Mouse (Mus musculus): ENCODE results near the gene Atp6v1e2.
A peak's percentile ranks its signal among the peaks of the same experiment; 100 is the strongest.

The Atp6v1e2 gene

DNA sequence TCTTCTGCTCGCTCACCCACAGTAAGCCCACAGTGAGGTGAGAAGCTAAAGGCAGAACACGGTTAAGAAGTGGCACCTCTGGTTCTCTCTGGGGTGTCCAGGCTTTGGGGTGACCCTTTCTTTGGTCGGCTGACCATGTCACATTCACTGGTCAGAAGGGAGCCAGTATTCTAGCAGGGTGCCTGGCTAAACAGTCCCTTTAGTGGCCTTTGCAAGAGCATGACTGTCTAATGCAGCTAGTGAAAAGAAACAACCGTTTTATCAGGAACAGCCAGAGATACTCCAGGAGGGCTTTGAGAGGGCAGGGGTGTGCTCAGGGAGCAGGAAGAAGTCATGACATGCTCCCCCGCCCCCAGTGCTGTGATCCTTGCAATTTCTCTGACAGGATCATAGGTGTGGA lies 36.4 kb downstream of the Atp6v1e2 start:
- DNase-seq = no peak

DNA sequence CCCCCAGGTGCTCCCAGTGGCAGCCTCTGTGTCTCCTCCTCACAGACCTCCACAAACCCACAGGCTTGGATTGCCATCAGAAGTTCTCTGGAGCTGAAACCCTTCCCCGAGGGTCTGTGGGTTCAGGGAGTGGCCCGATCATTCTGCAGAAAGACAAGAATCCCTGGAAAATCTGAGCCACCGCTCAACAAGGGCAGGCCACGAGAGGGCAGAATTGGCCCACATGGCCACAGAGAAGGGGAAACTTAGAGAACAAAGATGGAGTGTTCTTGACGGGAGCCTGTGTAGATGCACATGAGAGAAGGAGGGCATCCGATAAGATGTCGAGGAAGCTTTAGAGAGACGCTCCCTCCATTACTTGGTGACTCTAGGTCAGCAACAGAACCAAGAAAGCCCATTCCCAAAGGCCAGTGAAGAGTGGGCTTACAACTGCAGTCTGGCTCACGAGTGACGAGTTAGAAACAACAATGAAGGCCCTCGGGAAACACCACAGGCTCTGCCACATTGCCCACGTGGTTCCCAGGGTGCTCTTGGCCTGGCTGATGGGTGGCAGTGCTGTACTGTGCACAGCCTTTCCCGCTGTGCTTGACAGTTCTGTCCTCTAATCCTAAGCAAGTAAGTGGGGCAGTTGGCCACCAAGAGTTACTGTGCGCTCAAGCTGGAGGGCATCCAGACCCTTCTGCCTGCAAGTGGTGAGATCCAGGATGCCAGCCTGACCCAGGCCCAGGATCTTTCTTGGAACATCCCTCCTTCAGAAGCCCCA lies 37.8 kb downstream of the Atp6v1e2 start:
- peak; percentile 28 for DNase-seq

DNA sequence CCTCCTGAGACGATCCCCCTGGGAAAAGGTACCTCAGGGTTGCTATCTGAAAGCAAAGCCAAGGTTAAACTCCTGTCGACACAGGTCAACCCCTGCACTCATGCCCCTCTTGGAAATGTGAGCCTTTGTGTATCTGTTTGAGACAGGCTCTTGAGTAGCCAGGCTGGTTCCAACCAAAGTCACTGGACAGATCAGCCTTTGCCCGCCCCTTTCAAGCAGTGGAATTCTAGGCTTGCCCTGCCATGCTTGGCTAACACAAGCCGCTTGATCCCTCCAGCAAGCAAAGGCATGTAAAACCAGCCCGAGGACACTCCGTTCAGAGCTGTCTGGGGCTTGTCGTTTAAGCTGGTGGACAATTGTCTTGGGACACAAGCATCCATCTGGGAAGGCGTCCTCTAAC lies 39.4 kb downstream of the Atp6v1e2 start:
- DNase-seq = no peak

DNA sequence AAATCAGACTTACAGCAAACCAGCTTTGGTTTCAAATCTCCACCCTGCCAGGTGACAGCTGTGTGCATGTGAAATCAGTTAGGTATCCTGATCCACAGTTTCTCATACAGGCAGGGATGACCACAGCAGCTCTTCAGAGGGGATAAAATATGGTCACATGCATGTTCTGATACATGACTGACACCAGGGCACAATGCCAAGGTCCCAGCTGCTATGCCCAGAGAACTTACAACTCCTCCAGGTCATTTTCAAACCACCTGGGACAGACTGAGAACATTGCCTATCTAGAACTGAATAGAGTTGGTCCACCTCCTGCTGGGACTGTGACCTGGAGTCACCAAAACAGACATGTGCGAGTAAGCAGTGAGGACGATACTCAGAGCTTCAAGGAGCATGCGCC lies 40.6 kb downstream of the Atp6v1e2 start:
- no peak for DNase-seq

DNA sequence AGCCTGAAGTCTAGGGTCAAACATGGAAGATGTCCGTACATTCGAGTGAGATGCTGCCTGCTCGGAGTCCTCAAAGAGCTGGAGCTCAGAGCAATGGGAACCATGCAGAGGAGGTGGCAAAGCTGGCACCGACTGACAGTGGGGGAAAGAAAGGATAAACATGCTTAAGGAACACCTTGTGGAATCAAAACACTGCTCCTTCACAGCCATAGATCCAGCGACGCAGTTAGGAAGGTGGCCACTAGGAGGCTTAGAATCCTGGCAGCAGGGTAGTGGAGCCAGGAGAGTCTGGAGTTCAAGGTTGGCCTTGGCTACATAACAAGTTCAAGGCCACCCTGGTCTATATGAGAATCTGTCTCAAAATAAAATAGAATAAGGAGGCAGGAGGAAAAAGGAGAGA lies 41.1 kb downstream of the Atp6v1e2 start:
- no peak for DNase-seq

DNA sequence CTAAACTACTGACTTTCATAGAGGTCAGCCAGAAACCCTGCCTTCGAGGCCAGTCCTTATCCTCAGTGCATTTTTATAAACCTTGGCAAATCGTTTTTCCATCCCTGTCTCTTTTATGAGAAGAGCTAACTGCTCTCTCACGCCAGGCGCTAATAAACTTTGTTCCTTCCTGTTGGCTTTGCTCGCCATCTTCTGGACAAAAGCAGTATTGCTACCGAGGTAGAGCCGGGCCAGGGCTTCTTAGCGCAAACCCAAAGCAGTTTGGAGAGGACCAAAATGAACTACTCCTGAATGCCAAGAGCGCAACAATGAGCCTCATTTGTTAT lies 41.6 kb downstream of the Atp6v1e2 start:
- peak; percentile 77 for DNase-seq

DNA sequence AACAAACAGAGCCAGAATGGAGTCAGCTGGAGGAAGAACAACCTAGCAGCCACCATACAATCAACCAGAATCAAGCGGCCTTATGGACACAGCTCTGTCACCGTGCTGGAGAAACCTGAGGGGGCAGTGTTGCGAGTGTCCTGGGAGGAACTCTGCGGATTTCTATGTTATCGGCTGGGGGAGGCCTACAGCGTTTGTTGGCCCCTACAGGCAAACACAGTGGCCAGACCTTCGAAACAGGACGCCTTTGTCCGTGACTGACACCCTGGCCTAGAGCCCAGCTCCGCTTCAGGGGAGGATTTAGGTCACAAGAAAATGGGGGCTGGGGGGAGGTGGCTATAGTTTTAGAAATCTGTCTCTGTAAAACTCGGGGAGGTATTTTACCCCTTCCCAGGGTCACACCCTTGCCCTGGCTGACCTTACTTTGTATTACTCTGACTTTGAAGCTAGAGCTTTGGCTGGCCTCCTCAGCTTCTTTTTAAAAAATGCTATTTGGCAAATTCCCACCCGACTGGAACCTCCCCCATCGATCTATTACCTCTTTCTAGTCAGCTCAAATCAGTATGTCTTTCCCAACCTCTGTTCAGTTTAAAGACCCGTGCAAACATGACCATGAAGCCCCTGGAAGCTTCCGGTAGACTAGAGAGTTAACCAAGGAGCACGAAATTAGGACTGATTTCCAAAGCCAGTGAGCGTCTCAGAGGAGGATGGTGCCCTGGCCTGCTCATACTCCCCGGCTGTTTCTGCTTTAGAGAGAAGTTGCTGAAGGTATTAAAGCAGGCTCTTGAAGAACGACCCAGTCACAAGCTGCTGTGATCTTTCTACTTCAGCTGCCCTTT lies 42.2 kb downstream of the Atp6v1e2 start:
- DNase-seq = peak; percentile 25

DNA sequence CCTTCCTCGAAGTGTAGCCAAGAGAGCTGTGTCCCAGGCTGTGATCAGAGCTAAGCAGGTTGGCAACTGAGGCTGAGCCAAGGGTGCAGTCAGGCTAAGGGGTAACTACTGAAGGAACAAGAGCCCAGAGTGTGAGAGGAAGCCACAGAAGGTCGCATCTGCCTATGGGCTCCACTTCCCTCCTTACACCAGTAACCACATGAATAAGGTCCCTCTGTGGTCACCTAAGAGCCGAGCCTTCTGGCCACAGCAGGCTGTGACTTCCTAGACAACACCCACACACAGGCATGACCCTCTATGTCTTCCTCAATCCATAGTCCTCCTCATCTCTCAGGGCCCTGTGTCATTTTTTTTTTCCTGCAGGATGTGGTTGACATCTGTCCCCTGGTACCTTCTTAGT lies 43.5 kb downstream of the Atp6v1e2 start:
- no peak for DNase-seq

DNA sequence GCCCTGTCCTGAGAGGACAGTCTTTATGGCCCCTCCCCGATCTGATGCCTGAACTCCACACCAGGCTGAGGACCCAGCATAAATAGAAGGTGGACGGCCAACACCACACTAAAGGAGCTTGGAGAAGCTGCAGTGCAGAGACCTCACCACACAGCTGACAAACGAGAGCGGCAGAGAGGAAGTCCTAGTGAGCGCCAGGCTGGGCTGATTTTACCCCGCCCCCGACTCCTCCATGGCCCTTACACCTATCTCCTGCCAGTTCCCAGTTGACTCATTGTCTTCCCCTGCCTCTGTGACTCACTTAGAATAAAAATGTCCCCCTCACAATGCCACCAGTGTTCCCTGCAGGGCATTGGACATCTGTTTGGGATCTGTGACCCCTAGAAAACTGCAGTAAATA lies 44.1 kb downstream of the Atp6v1e2 start:
- no peak for DNase-seq

DNA sequence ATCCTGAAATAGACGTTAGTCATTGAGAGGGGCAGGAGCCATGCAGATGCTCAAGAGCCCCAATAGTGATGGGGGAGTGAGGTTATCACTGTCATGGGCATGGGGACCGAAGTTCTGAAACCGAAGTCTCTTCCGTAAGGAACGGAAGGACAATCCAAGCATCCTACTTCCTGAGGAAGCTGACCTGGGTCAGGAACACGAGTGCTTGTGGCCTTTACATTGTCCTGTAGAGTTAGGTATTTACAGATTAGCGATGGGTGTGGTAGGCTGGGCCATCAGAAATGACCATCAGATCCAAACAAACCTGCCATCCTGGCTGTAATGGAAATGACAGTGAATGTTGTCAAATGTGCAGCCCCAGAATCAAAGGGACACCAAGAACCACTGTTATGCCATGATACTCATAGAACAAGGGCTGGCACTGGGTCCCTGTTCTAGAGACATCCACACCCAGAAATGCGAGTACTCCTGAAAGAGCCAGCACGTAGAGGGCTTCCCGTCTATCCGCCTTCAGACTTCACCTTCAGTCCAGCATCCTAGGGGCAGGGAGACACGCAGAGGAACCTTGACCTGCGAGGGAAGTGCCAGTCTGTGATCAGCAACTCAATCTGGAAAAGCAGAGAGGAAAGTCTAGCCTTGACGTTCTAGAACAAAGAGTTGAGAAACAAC lies 45.2 kb downstream of the Atp6v1e2 start:
- no peak for DNase-seq

DNA sequence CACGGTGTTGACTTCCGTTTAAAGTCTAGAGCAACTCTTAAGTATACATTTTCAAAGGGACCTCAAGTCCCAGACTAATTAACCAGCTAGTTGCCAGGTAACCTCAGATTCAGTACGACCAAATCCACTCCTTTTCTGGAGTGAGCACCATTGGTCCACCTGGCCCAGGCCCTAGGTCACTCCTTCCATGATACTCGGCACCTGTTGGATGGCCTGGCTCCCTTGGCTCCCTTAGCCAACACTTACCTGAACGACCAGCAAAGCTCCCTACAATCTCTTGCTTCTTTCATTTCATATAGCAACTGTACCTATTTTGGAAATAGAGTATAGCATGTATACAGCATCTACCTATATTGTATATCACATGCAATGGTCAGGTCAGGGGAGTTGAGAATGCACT lies 47.1 kb downstream of the Atp6v1e2 start:
- no peak for DNase-seq

DNA sequence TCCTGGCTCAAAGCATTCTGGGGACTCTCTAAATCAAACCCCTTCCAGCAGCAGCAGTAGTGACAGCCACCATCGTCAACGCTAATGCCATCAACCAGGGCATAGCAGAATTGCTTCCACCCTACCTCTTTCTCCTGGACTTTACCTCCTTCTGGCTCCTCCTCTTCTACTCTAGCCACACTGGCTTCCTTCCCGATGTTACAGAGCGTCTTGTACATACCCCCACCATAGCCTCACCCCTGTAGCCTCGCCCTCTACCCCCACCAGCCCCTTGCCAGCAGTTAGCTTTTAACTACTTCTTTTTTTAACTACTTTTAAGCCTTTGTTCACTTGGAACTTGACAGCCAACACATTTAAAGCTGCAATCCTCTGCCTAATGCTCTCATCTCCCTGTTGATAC lies 47.9 kb downstream of the Atp6v1e2 start:
- no peak for DNase-seq

DNA sequence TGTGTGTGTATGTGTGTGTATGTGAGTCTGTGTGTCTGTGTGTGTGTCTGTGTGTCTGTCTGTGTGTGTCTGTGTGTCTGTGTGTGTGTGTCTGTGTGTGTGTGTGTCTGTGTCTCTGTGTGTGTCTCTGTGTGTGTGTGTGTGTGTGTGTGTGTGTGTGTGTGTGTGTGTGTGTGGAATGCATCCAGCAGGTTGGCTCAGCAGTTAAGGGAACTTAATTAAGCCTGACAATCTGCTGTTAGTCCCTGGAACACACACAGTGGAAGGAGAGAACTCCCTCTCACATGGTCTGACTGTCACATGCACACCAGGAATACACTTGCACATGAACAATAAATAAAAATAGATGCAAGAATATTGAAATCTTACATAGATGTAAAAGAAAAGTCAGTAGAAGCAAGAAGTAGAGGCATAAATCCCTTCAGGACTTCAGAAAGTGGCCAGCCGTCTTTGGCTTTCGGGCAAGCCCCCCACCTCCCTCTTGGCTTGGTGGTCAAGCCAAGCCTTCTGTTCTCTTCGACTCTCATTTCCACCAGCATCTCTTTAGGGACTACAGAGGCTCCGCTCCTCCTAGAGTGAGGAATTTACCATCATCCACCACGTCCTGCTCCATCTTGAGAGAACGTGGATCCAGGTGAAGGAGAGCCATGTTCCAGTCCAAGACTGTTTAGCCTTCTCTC lies 50.1 kb downstream of the Atp6v1e2 start:
- DNase-seq = no peak

DNA sequence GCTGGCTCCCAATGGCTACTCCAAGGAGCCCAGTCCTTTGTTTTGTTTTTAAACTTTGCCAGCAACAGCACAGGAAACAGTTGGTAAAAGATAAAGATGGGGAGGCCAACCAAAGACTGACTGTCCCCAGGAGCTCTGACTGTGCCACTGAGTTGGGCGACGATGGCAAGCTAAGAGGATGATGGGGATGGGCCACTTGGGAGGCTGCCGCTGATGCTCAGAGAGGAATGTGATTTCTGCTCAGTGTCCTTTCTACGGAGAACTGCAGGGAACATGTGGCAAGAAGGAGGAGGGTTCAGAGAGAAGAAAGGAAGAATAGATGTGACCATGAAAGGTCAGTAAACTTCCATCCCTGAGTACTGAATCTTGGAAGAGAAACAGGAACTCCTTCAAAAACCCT lies 52.5 kb downstream of the Atp6v1e2 start:
- DNase-seq = no peak

Data from right cerebral cortex, postnatal 25 days (tissue).